Mouse (Mus musculus): Measurements from ENCODE around the gene Gm28043.
"Not testable (repeated sequence)": the region's sequence is repeated elsewhere in the genome, so short reads cannot be mapped to it uniquely, and the experiment has no call there.

Gene Gm28043

GRCm38 (mm10) chr17:29614115-29615023, at the start of gene Gm28043, which contains the start of gene Rnf8:
Gm28043 (plus strand) TSS chr17:29614876.
Rnf8 (plus strand) TSS chr17:29614790.
- DNase-seq (ENCODE audit: low read depth, low spot score), result peak; percentile 97

- DNase-seq (ENCODE audit: low read depth, low spot score), result no peak
Measured at GRCm38 (mm10) chr17:29565521-29565920, 49.2 kb upstream of the Gm28043 start.

- no peak for DNase-seq (ENCODE audit: low read depth, low spot score)
Measured at GRCm38 (mm10) chr17:29568435-29568834, 46.2 kb upstream of the Gm28043 start.

- peak; percentile 46 for DNase-seq (ENCODE audit: low read depth, low spot score)
Measured at GRCm38 (mm10) chr17:29569831-29570230, 44.8 kb upstream of the Gm28043 start.

GRCm38 (mm10) chr17:29579579-29580126, 35.0 kb upstream of the Gm28043 start:
- no peak for DNase-seq (ENCODE audit: low read depth, low spot score)

- DNase-seq (ENCODE audit: low read depth, low spot score), result no peak
Measured at GRCm38 (mm10) chr17:29583569-29583968, 31.1 kb upstream of the Gm28043 start.

- DNase-seq (ENCODE audit: low read depth, low spot score), result no peak
Measured at GRCm38 (mm10) chr17:29584306-29584705, 30.4 kb upstream of the Gm28043 start.

GRCm38 (mm10) chr17:29584737-29585136, 29.9 kb upstream of the Gm28043 start:
- DNase-seq (ENCODE audit: low read depth, low spot score), result peak; percentile 49

- DNase-seq (ENCODE audit: low read depth, low spot score), result no peak
Measured at GRCm38 (mm10) chr17:29585446-29585845, 29.2 kb upstream of the Gm28043 start.

- DNase-seq (ENCODE audit: low read depth, low spot score), result no peak
Measured at GRCm38 (mm10) chr17:29586921-29587320, 27.8 kb upstream of the Gm28043 start.

GRCm38 (mm10) chr17:29589221-29589898, 25.3 kb upstream of the Gm28043 start:
- DNase-seq (ENCODE audit: low read depth, low spot score), result peak; percentile 35

- peak; percentile 87 for DNase-seq (ENCODE audit: low read depth, low spot score)
Measured at GRCm38 (mm10) chr17:29595891-29596770, 18.5 kb upstream of the Gm28043 start.

GRCm38 (mm10) chr17:29596771-29597132, 17.9 kb upstream of the Gm28043 start:
- DNase-seq (ENCODE audit: low read depth, low spot score), result no peak

GRCm38 (mm10) chr17:29599051-29599450, 15.6 kb upstream of the Gm28043 start:
- peak; percentile 71 for DNase-seq (ENCODE audit: low read depth, low spot score)

GRCm38 (mm10) chr17:29599537-29599936, 15.1 kb upstream of the Gm28043 start:
- DNase-seq (ENCODE audit: low read depth, low spot score), result peak; percentile 30

- DNase-seq (ENCODE audit: low read depth, low spot score), result no peak
Measured at GRCm38 (mm10) chr17:29601391-29601790, 13.3 kb upstream of the Gm28043 start.

GRCm38 (mm10) chr17:29603283-29603682, 11.4 kb upstream of the Gm28043 start:
- DNase-seq (ENCODE audit: low read depth, low spot score), result peak; percentile 80

- DNase-seq (ENCODE audit: low read depth, low spot score), result not testable (repeated sequence)
Measured at GRCm38 (mm10) chr17:29613453-29613852, 1.2 kb upstream of the Gm28043 start.

- no peak for DNase-seq (ENCODE audit: low read depth, low spot score)
Measured at GRCm38 (mm10) chr17:29615024-29615551, 412 bp downstream of the Gm28043 start.

- peak; percentile 67 for DNase-seq (ENCODE audit: low read depth, low spot score)
Measured at GRCm38 (mm10) chr17:29615616-29616015, 940 bp downstream of the Gm28043 start.

GRCm38 (mm10) chr17:29619231-29619630, 4.6 kb downstream of the Gm28043 start:
- no peak for DNase-seq (ENCODE audit: low read depth, low spot score)
